Mouse (Mus musculus) ES-E14 (cell line): ENCODE results near the gene Nxph1. TPM values are rescaled to one million over a fixed set of nuclear protein-coding genes. Genes with fewer than 3 reads are reported as not detected.

Experiments used
- DNase-seq: peaks from one replicate; pipeline ENCODE4 v3.0.0-alpha.2; 2013; ENCODE audit warnings: low read depth, low spot score
- H3K27ac ChIP-seq: 2 replicates; pipeline ENCODE4 v1.5.1; 2012; ENCODE audit warnings: low read depth, mild to moderate bottlenecking, low read length, moderate library complexity, mixed read lengths; ENCODE audit not compliant: poor library complexity, insufficient read depth, severe bottlenecking
- H3K36me3 ChIP-seq: 2 replicates; pipeline ENCODE4 v1.6.1; 2012; ENCODE audit warnings: mild to moderate bottlenecking, low read length, moderate library complexity, mixed read lengths; ENCODE audit not compliant: control insufficient read depth, poor library complexity, insufficient read depth, severe bottlenecking
- H3K4me1 ChIP-seq, 2 experiments: fragments of 150-350 bp in 1 of 2; sonication (generic) in 1 of 2; 2 replicates each; pipeline ENCODE4 v1.6.1; 2012; ENCODE audit warnings: low read length in 2 of 2, mild to moderate bottlenecking in 1 of 2, mixed read lengths in 1 of 2; ENCODE audit not compliant: control insufficient read depth in 2 of 2, insufficient read depth in 2 of 2, poor library complexity in 1 of 2
- H3K4me3 ChIP-seq, 2 experiments: fragments of 150-350 bp in 1 of 2; sonication (generic) in 1 of 2; 2 replicates each; pipeline ENCODE4 v1.5.1; 2012; ENCODE audit warnings: low read length in 2 of 2, low read depth in 1 of 2, mild to moderate bottlenecking in 1 of 2, mixed read lengths in 1 of 2; ENCODE audit not compliant: insufficient read depth in 1 of 2, poor library complexity in 1 of 2, severe bottlenecking in 1 of 2
- H3K9ac ChIP-seq: 2 replicates; pipeline ENCODE4 v1.6.1; 2012; ENCODE audit warnings: low read depth, mild to moderate bottlenecking, low read length, mixed read lengths; ENCODE audit not compliant: poor library complexity, insufficient read depth, severe bottlenecking
- H3K9me3 ChIP-seq: fragments of 150-350 bp; sonication (generic); 2 replicates; pipeline ENCODE4 v1.6.1; 2012; ENCODE audit warnings: low read depth, mild to moderate bottlenecking, low read length; ENCODE audit not compliant: control insufficient read depth, insufficient read depth
- CHD2 ChIP-seq: IDR thresholded peaks from 2 replicates; pipeline ENCODE4 v1.6.1; 2014; ENCODE audit warnings: mild to moderate bottlenecking, low read depth, low read length, inconsistent platforms
- HCFC1 ChIP-seq: IDR thresholded peaks from 2 replicates; pipeline ENCODE4 v1.6.1; 2012; ENCODE audit warnings: low read length, inconsistent platforms, borderline replicate concordance; ENCODE audit not compliant: insufficient read depth
- MAFK ChIP-seq: IDR thresholded peaks from 2 replicates; pipeline ENCODE4 v1.6.1; 2014; ENCODE audit warnings: mild to moderate bottlenecking, low read depth, low read length, inconsistent platforms; ENCODE audit not compliant: insufficient read depth
- ZC3H11A ChIP-seq: IDR thresholded peaks from 2 replicates; pipeline ENCODE4 v1.6.1; 2012; ENCODE audit warnings: low read depth, mild to moderate bottlenecking, inconsistent platforms, low read length, borderline replicate concordance
- ZNF384 ChIP-seq: IDR thresholded peaks from 2 replicates; pipeline ENCODE4 v1.6.1; 2012; ENCODE audit warnings: low read depth, low read length, inconsistent platforms
- in situ Hi-C, 2 experiments: fragments of 600-800 bp; cut with MboI; formaldehyde crosslinking; loops; one replicate each; pipeline ENCODE4 v1.15.1; 2025; ENCODE audit warnings: low sequenced_read_pairs in 2 of 2, inconsistent platforms in 1 of 2; ENCODE audit not compliant: unreplicated experiment in 2 of 2
- total RNA-seq: library from RNA; depleted of rRNA; stranded (reverse); fragments of 300-350 nt; gene quantifications from 2 replicates; pipeline ENCODE4 v1.2.3, GENCODE M21; 2012

Gene Nxph1
- total RNA-seq, 1 experiment = not detected

DNA sequence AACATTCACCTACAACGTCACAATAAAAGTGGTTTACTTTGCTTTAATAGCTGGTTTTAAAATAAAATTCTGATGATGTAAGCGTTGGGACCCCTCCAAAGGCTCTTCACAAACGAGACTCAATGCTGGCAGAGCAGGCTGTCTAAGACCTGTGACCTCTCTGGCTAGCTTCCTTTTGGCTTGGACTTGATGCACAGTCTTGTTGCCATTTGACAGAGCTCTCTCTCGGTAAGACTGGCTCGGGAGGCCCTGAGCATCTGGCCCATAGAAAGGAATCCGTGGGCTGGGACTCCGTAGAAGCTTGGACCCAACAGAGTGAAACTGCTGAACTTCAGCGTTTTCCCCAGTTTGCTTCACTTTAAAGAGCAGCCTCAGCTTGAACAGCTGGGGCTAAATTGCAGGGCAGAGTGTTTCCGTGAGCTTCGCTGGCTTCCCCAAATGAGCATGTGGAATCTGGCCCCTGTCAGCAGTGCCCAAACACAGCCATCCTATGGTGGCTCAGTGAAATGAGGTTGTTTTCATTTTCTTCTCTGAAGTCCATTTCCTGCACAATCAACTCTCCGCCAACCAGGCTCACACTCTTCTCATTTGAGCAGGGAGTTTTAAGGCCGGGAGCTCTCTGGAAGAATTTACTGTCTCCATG lies 48.2 kb downstream of the Nxph1 start:
- TF ChIP-seq MAFK (no peak), CHD2 (no peak), ZC3H11A (no peak), ZNF384 (no peak), HCFC1 (no peak)
- H3K27ac ChIP-seq = no peak overlapping the region
- no peak overlapping the region for H3K9ac ChIP-seq
- H3K9me3 ChIP-seq = no peaks in the 10 kb centered on the region
- no peak for DNase-seq
- in situ Hi-C loops = no loop called here
- no peak overlapping the region for H3K4me3 ChIP-seq
- H3K4me1 ChIP-seq = no peaks in the 10 kb centered on the region
- H3K36me3 ChIP-seq = no peaks in the 10 kb centered on the region

DNA sequence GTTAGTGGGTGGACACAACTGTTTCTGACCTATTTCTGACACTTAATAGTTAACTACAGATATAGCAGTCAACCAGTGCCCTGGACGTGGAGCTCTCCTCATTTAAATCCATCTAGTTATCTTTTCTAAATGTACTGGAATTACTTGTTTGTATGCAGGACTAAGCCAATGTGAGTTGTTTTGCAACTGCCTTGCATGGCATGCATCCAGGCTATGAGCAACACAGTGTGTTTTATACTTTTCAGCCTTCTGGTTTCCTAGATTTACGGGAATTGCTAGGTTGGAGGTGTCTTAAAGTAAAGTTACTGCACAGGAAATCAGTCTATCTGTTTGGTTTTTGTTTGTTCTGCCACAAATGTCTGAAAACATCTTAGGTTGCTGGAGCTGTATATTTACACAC lies 49.1 kb downstream of the Nxph1 start:
- no peaks in the 10 kb centered on the region for H3K36me3 ChIP-seq
- no peak for DNase-seq
- no peak overlapping the region for H3K27ac ChIP-seq
- no peaks in the 10 kb centered on the region for H3K9me3 ChIP-seq
- H3K9ac ChIP-seq = no peak overlapping the region
- in situ Hi-C loops = no loop called here
- no peak overlapping the region for H3K4me3 ChIP-seq
- TF ChIP-seq HCFC1 = no peak
- no peak for TF ChIP-seq CHD2
- TF ChIP-seq ZC3H11A = no peak
- no peak for TF ChIP-seq MAFK
- TF ChIP-seq ZNF384 = no peak
- H3K4me1 ChIP-seq = no peaks in the 10 kb centered on the region

DNA sequence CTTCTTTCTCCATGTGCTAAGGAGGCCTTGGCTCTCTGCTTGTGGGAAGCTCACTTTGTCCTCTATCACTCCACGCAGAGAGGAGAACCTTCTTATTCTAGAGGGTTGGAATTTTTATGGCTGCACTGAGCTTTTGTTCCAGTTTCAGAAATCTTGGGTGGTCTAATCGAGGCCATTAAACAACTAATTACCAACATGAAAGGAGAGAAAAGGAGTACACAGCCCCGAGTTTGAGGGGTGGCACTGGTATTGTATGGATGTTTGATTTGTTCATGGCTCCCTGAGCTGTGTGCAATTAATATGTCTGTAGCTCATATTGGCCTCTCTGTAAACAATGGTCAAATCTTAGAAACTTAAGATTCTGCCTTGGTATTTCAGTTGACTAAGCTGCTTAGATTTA lies 54.5 kb downstream of the Nxph1 start:
- in situ Hi-C loops = no loop called here
- H3K27ac ChIP-seq = no peak overlapping the region
- no peak overlapping the region for H3K9ac ChIP-seq
- H3K4me1 ChIP-seq = no peaks in the 10 kb centered on the region
- no peak overlapping the region for H3K4me3 ChIP-seq
- no peaks in the 10 kb centered on the region for H3K9me3 ChIP-seq
- H3K36me3 ChIP-seq = no peaks in the 10 kb centered on the region
- TF ChIP-seq ZNF384 = no peak
- TF ChIP-seq ZC3H11A = no peak
- TF ChIP-seq MAFK = no peak
- TF ChIP-seq HCFC1 = no peak
- TF ChIP-seq CHD2 = no peak
- no peak for DNase-seq

DNA sequence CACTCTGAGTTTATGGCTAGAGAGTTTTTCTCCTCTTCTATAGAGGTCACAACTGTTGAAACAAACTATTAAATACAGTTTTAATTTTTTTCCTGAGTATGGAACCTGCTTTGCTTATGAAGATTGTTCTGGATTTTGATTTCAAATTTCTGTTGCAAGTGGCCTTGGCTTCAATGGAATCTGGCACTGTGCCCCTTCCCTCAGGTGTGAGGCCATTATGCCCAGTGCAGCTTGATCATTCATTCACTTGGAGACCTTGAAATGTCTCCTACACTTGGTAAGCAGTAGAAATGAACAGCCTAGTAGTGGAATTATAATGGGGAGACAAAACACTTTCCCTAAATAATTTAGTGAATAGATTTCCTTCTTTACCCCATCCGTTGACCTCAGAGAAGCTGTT lies 78.4 kb downstream of the Nxph1 start:
- H3K36me3 ChIP-seq = no peaks in the 10 kb centered on the region
- in situ Hi-C loops = no loop called here
- H3K27ac ChIP-seq = no peak overlapping the region
- no peak overlapping the region for H3K9ac ChIP-seq
- no peak for DNase-seq
- H3K4me3 ChIP-seq = no peak overlapping the region
- TF ChIP-seq MAFK (no peak), ZC3H11A (no peak), ZNF384 (no peak), HCFC1 (no peak)
- H3K9me3 ChIP-seq = no peaks in the 10 kb centered on the region
- H3K4me1 ChIP-seq = no peaks in the 10 kb centered on the region

DNA sequence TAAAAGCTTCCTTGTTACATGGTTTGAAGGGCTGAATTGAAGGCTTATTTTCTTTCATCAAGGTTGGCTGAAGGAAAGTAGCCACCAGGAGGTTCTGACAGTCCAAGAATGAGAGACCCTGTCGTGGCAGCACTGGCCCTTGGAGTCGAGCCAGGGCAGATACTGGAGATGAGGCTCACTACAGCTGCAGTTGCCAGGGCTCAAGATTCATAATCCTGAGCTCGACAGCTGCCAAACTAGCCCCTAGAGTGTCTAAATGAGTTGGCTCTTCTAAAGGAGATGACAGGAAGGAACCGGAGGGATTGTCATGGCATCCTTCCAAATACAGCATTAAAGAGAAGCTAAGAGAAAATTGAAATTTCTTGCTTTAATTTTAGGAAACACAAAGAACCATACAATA lies 78.9 kb downstream of the Nxph1 start:
- in situ Hi-C loops = no loop called here
- H3K27ac ChIP-seq = no peak overlapping the region
- TF ChIP-seq CHD2 = no peak
- no peak for TF ChIP-seq MAFK
- no peak for TF ChIP-seq HCFC1
- no peak for TF ChIP-seq ZC3H11A
- TF ChIP-seq ZNF384 = no peak
- H3K9ac ChIP-seq = no peak overlapping the region
- DNase-seq = no peak
- H3K4me3 ChIP-seq = no peak overlapping the region
- no peaks in the 10 kb centered on the region for H3K4me1 ChIP-seq
- H3K9me3 ChIP-seq = no peaks in the 10 kb centered on the region
- no peaks in the 10 kb centered on the region for H3K36me3 ChIP-seq
